Mouse (Mus musculus) Patski (cell line): Measurements from ENCODE around the gene Naa10. TPM values are rescaled to one million over a fixed set of nuclear protein-coding genes. Genes with fewer than 3 reads are reported as not detected.

Source experiments
- ATAC-seq: fragments of 100-300 bp; one replicate; pipeline ENCODE4 v1.8.0; 2021
- CTCF ChIA-PET: fragments of 350-600 bp; sonication (Branson Sonifier 250); formaldehyde crosslinking; loops from one replicate; lab custom pipeline; 2022; ENCODE audit warnings: inconsistent platforms; lab: Charles Lee
- POLR2A ChIA-PET: fragments of 350-600 bp; sonication (Branson Sonifier 250); formaldehyde crosslinking; loops from one replicate; lab custom pipeline; 2022; ENCODE audit warnings: antibody characterized with exemption, inconsistent platforms; lab: Charles Lee
- DNase-seq: peaks from one replicate; pipeline ENCODE4 v3.0.0-alpha.2; 2011; ENCODE audit warnings: low read depth, low spot score
- H3K27me3 ChIP-seq: fragments of 371-371 bp; one replicate; pipeline ENCODE4 v1.5.1; 2021
- CTCF ChIP-seq: fragments of 100-300 bp; IDR thresholded peaks from one replicate; pipeline ENCODE4 v1.5.1; 2021
- in situ Hi-C: fragments of 300-500 bp; cut with MboI; formaldehyde crosslinking; loops from 3 replicates; pipeline ENCODE4 v1.11.1; 2018; ENCODE audit warnings: low pct_unique_long_range_greater_than_20kb, mixed read lengths
- polyA plus RNA-seq: library from polyadenylated mRNA; unstranded; gene quantifications from one replicate; pipeline ENCODE4 v1.2.3, GENCODE M21; 2021

Gene Naa10
- polyA plus RNA-seq = 98.0 TPM

DNA sequence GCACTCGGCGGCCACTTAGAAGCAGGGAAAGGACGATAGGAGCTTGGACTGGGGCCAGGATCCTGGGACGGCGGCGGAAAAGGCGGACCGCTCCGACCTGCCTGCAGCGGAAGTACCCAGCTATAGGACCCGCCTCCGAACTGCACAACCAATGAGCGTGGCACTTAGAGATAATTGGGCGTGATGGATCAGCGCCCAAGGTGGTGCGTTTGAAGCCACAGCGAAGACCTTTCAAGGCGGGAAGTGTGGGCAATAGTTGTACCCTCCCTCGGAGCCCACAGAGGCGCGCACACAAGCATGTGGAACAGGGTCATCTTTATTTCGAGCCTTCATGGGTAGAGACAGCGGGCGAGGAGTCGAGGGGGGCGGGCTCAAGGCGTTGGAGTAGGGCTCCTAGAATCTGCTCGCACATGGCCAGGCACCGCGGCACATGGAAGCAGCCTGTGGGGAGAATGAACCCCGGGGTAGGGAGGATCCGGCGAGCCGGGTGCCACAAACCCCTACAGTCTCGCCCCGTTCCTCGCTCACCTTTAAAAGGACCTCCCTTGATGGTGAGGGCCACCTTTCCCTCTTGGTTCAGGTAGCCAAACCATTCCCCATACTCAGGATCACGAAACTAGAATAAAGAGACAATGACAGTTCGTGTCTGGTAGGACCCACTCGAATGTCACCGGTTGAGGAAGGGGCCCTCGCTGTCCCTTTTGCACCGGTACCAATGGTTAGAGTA lies at the start of gene Naa10, which contains the start of gene Arhgap4:
Gene Naa10, minus strand, starts transcription at position 122 of the 727 bp plus-strand sequence.
Gene Arhgap4, minus strand, starts transcription at position 48 of the 727 bp plus-strand sequence.
- H3K27me3 ChIP-seq = peaks cover 7% of the 10 kb centered on the region
- CTCF ChIA-PET = interaction anchor here (2.6 kb wide), 1 partner anchor 8 kb away, joined by 5 read pairs; the partner anchor contains the start of gene Renbp
- no peak for DNase-seq
- in situ Hi-C loops = no loop called here
- POLR2A ChIA-PET = interaction anchor here (0.8 to 1.2 kb wide), 2 partner anchors 21 to 40 kb away, joined by 3 read pairs; no protein-coding TSS in a partner anchor
- TF ChIP-seq CTCF = no peak
- ATAC-seq = peak; percentile 83

DNA sequence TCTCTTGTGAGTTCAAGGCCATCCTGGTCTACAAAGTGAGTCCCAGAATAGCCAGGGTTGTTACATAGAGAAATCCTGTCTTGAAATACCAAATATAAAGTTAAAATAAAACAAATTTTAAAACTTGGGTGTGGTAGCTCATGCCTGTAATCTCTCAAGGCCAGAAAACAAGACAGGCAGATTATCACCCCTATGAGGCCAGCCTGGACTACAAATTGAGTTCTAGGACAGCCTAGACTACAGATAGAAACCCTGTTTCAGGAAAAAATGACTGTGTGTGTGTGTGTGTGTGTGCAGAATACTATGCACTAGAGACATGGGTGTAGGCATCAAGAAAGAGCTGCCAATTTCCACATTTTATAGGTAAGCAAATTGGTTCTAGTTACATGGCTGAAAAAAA lies 49.0 kb upstream of the Naa10 start:
- ATAC-seq (no peak), DNase-seq (no peak)
- H3K27me3 ChIP-seq = no peaks in the 10 kb centered on the region
- in situ Hi-C loops = loop anchor here (25.0 kb wide), 1 partner anchor 442 kb away; no protein-coding TSS in a partner anchor
- ChIA-PET CTCF (no interaction called here), POLR2A (no interaction called here)
- no peak for TF ChIP-seq CTCF

DNA sequence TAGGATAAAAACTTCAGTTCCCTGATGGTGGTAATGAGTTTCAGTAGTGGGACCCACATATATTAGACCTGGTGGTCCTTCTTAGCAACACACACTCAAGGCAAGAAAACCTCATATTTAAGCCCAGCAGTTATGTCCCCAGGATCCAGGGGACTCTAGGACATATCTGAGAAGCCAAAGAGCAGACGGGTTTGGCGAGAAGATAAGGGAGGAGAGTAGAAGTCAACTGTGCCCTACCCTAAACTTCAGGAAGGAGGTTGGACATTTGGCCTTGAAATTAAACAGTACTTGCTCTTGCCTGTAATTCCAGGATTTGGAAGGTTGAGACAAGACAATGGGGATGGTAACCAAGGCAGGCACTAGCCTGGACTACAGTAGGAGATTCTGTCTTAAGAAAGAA lies 48.0 kb upstream of the Naa10 start:
- no peaks in the 10 kb centered on the region for H3K27me3 ChIP-seq
- POLR2A ChIA-PET = no interaction called here
- TF ChIP-seq CTCF = no peak
- ATAC-seq (no peak), DNase-seq (no peak)
- in situ Hi-C loops = loop anchor here (5.0 to 25.0 kb wide), 3 partner anchors 53 to 443 kb away; partner anchors contain the start of gene Irak1
- CTCF ChIA-PET = no interaction called here

DNA sequence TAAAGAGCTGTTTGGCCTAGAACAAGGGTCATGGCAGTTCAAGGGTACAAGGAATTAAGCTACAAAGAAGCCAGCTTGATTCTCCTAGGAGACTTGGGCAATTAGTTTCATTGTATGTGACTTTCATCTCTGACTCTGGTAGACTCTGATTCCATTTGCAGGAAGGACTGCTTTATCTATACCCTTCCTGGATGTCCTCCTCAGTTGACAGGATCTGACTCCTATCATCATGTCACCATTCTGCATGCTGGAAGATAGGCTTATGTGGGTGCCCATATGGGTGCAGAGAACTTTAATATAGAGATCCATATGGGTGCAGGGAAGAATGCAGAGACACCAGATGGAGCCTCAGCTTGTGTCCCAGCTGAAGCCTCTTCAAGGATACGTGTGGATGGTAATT lies 47.4 kb upstream of the Naa10 start:
- in situ Hi-C loops = loop anchor here (5.0 to 25.0 kb wide), 3 partner anchors 53 to 443 kb away; partner anchors contain the start of gene Irak1
- DNase-seq (no peak), ATAC-seq (no peak)
- ChIA-PET POLR2A (interaction anchor here (1.5 kb wide), 1 partner anchor 52 kb away, joined by 4 read pairs; no protein-coding TSS in a partner anchor), CTCF (interaction anchor here (0.9 to 1.7 kb wide), 3 partner anchors 29 to 111 kb away, joined by 3 to 4 read pairs (median 3); no protein-coding TSS in a partner anchor)
- no peaks in the 10 kb centered on the region for H3K27me3 ChIP-seq
- TF ChIP-seq CTCF = no peak

DNA sequence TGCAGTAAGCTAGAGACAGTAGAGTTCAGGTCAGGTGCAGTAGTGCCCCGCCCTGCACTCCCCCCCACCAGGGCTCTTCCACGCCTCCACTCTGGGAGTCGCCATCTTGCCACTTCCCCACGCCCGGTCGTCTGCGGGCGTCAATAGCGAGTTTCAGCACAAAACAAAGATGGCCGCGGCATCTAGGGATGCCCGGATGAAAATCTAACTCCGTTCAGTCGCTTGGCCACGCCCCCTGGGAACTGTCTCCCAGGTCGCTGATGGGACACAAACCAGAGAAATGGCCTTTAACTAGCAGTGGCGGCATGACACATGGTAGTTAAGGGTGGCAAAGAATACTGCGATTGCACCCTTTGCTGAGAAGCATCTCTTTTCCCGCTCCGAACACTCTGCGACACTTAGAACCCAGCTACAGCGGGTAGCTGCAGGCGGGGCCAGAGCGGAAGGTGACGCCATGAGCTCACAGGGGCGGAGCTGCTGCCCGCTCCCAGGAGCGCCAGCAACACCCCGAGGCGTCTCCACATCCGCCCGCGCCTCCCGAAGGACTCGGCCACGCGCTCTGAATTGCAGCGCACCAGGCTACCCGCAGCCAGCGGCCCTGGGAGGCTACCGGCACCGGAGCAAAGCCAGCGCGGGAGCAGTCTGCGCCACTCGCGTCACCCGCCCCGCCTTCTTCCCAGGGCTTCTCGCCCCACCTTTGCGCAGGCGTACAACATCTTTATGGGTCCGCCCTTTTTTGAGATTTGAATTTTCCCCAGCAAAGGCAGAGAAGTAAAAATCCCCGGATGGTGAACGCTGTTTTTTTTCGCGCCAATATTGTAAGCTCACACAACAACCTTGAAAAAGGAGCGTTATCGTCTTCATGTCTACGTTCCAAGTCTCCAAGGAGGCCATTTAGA lies 45.7 kb upstream of the Naa10 start:
- in situ Hi-C loops = loop anchor here (5.0 to 25.0 kb wide), 3 partner anchors 55 to 445 kb away; partner anchors contain the start of gene Irak1
- ChIA-PET CTCF (interaction anchor here (1.7 kb wide), 1 partner anchor 31 kb away, joined by 4 read pairs; no protein-coding TSS in a partner anchor), POLR2A (interaction anchor here (0.7 to 1.4 kb wide), 5 partner anchors 47 to 301 kb away, joined by 3 to 4 read pairs (median 3); partner anchors contain the start of gene Irak1)
- no peak for TF ChIP-seq CTCF
- DNase-seq = peak; percentile 42
- H3K27me3 ChIP-seq = no peaks in the 10 kb centered on the region
- ATAC-seq = peak; percentile 68

DNA sequence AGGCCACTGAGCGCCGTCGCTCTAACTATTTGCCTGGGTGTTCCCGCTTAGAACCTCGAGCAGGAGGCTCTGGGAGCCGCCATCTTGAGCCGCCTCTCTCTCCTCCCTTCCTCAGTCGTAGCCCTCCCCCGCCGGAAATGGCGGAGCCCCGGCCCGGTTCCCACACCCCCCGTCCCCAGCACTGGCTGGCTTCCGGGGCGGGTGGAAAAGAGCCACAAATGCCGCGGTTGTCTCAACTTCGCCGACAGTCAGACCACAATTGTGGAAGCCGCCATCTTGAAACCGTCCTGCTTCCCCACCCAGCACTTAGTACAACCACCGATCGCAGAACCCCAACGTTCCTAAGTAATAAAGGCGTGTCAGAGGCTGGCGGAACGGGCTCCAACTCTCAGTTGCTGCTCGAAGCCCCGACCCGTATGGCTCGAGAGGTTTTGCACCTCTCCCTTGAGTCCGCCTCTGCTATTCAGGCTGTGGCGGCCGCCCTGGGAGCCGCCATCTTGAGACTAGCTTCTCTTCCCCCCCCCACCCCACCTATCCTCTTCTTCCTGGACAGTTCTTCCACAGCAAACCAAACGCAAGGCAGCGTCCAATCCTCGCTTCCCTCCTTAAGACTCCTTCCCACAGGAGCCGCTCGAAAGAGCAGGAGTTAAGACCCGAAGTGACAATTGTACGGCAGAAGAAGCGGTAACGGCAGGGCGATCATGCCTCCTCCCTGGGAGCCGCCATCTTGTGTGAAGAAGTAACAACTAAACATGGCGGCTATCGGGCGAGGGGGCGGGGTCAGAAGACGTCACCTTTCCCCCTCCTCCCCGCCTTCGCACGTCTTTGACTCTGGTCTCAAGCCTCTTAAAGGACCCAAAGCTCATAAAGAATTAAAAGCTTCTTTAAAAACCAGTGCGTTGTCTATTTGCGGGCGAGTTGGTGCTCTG lies 44.8 kb upstream of the Naa10 start, which contains the start of gene Hcfc1:
Gene Hcfc1, minus strand, starts transcription at position 110 of the 929 bp plus-strand sequence.
- DNase-seq (peak; percentile 44), ATAC-seq (peak; percentile 54)
- CTCF ChIA-PET = no interaction called here
- POLR2A ChIA-PET = interaction anchor here (1.4 kb wide), 2 partner anchors 48 to 56 kb away, joined by 3 read pairs; no protein-coding TSS in a partner anchor
- in situ Hi-C loops = loop anchor here (5.0 to 25.0 kb wide), 3 partner anchors 56 to 446 kb away; partner anchors contain the start of gene Irak1
- no peaks in the 10 kb centered on the region for H3K27me3 ChIP-seq
- TF ChIP-seq CTCF = no peak

DNA sequence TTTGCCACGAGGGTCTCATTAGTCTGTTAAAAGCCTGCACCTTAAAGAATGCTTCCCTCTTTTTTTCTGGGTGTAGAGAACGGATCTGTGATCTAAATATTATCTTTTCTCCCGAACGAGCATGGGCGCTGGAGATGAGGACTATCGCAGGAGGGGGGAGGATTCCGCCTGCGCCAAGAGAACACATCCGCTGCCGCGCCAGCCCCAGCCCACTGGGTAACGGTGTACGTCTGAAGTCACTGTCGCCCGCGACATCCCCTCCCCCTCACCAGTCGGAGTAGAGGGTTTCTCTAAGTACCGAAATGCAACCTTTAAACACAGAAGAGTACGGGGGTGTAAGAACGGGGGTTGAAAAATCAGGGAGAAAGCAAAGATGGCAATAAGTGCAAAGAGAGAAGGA lies 43.6 kb upstream of the Naa10 start:
- H3K27me3 ChIP-seq = no peaks in the 10 kb centered on the region
- no peak for ATAC-seq
- in situ Hi-C loops = loop anchor here (5.0 to 25.0 kb wide), 3 partner anchors 57 to 447 kb away; partner anchors contain the start of gene Irak1
- DNase-seq = no peak
- ChIA-PET POLR2A (no interaction called here), CTCF (no interaction called here)
- no peak for TF ChIP-seq CTCF

DNA sequence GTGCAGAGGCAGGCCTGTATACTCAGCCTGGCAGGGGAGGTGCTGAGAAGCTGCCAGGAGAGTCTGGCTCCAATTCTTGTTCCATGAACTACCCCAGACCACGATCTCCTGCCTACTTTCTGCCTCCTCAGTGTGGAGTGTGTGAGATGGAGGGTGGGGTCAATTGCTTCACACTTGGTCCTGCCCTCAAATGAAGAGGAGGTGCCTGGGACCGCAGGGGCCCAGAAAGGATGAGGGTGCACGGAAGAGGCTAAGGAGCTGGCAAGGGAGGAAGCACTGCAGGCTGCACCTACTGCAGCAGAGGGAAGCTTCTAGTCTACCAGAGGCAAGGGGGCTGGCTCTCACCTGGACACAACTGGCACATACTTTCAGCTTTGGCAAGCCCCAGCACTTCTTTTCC lies 42.6 kb upstream of the Naa10 start:
- ChIA-PET CTCF (no interaction called here), POLR2A (no interaction called here)
- no peaks in the 10 kb centered on the region for H3K27me3 ChIP-seq
- no peak for ATAC-seq
- TF ChIP-seq CTCF = no peak
- DNase-seq = no peak
- in situ Hi-C loops = loop anchor here (25.0 kb wide), 1 partner anchor 448 kb away; no protein-coding TSS in a partner anchor

DNA sequence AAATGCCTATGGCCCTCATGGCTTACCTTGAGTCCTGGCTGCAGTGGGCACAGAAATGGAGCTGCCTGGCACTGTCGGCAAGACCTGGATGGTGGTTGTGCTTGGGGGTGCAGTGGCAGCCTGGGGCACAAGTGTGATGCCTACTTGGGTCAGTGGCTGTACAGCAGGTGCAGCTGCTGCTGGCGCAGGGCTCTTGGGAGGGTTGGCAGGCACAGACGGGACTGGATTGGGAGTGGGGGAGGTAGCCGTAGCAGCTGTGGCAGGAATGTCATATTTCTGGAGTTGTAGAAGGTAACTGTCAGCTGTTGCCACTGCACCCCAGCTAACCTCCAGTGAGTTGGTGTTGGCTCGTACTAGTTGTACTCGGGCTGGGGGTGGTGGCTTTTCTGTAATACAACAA lies 33.2 kb upstream of the Naa10 start:
- CTCF ChIA-PET = no interaction called here
- DNase-seq (no peak), ATAC-seq (no peak)
- no peak for TF ChIP-seq CTCF
- in situ Hi-C loops = loop anchor here (25.0 kb wide), 1 partner anchor 457 kb away; no protein-coding TSS in a partner anchor
- H3K27me3 ChIP-seq = no peaks in the 10 kb centered on the region
- POLR2A ChIA-PET = no interaction called here
